In genomic region chr17:74315445-74316308, GRCm38 (mm10) we compare ENCODE assay signal across 8 mouse cellular contexts. TPM values are rescaled to one million over a fixed set of nuclear protein-coding genes. Genes with fewer than 3 reads are reported as not detected.
DNase-seq lines count a peak whose midpoint lies in the region; ATAC-seq and TF ChIP-seq lines count a peak whose summit lies in the region.

No protein-coding gene starts in this region.

- no peaks in the 10 kb centered on the region; the same call in 1 of the 2 replicates for H3K9me3 ChIP-seq in heart, embryonic 12.5 days (replicated peaks)
- H3K9me3 ChIP-seq in G1E (replicated peaks): no peaks in the 10 kb centered on the region
- H3K9me3 ChIP-seq in hindbrain, embryonic 10.5 days: no peaks in the 10 kb centered on the region
- H3K9me3 ChIP-seq in midbrain, embryonic 10.5 days (replicated peaks): no peaks in the 10 kb centered on the region

- H3K4me2 ChIP-seq in heart, embryonic 12.5 days: peak overlapping the region; percentile 80

- ATAC-seq in heart, embryonic 12.5 days (ENCODE audit: insufficient number of reproducible peaks, low FRiP score): peak; percentile 83; the same call in 1 of the 2 replicates
- peak; percentile 25; the same call in 1 of the 2 replicates for ATAC-seq in G1E (ENCODE audit: extremely low read depth, insufficient number of reproducible peaks, low FRiP score, poor library complexity, severe bottlenecking)

- DNase-seq in heart, postnatal 14 days: no peak
- no peak for DNase-seq in G1E (ENCODE audit: low spot score)
- no peak for DNase-seq in hindbrain, embryonic 10.5 days (ENCODE audit: low spot score)
- DNase-seq in midbrain, embryonic 10.5 days (ENCODE audit: low spot score): no peak
- no peak for DNase-seq in spleen, postnatal 10 days (ENCODE audit: low spot score in 2 of 2)
- DNase-seq in Muller cell, postnatal 12 days (ENCODE audit: inconsistent ontology term): no peak
- no peak for DNase-seq in layer of hippocampus, adult 9-10 months (ENCODE audit: low spot score)

- WGBS in heart, embryonic 12.5 days: under 1% methylated on average over 45 of the region's 45 CpGs
- WGBS in hindbrain, embryonic 10.5 days: under 1% methylated on average over 45 of the region's 45 CpGs
- under 1% methylated on average over 45 of the region's 45 CpGs for WGBS in midbrain, embryonic 10.5 days

- TF ChIP-seq CTCF in G1E (IDR thresholded peaks at IDR 0.05; ENCODE audit: low read depth, low read length): no peak

- intact Hi-C loops in heart, postnatal 14 days (cut with DNase I): loop anchor here (2.0 to 5.0 kb wide), 2 partner anchors 19 to 82 kb away; partner anchors contain the start of gene Slc30a6

- H3K4me3 ChIP-seq in heart, embryonic 12.5 days: peak overlapping the region; percentile 93
- H3K4me3 ChIP-seq in G1E (ENCODE audit: low read depth, low read length): peak overlapping the region; percentile 91
- H3K4me3 ChIP-seq in hindbrain, embryonic 10.5 days: peak overlapping the region; percentile 87
- H3K4me3 ChIP-seq in midbrain, embryonic 10.5 days: peak overlapping the region; percentile 90

- peaks cover 9% of the 10 kb centered on the region; the same call in 1 of the 2 replicates for H3K4me1 ChIP-seq in heart, embryonic 12.5 days (replicated peaks)
- H3K4me1 ChIP-seq in G1E (ENCODE audit: insufficient read depth, low read depth, low read length): peaks cover 21% of the 10 kb centered on the region
- peaks cover 19% of the 10 kb centered on the region for H3K4me1 ChIP-seq in hindbrain, embryonic 10.5 days (replicated peaks)
- H3K4me1 ChIP-seq in midbrain, embryonic 10.5 days: peaks cover 18% of the 10 kb centered on the region

- H3K9ac ChIP-seq in heart, embryonic 12.5 days: peak overlapping the region; percentile 86

- peak overlapping the region; percentile 94 for H3K27ac ChIP-seq in heart, embryonic 12.5 days (ENCODE audit: poor library complexity, severe bottlenecking)
- H3K27ac ChIP-seq in hindbrain, embryonic 10.5 days: peak overlapping the region; percentile 96
- H3K27ac ChIP-seq in midbrain, embryonic 10.5 days (replicated peaks): peak overlapping the region; percentile 95

- peaks cover 19% of the 10 kb centered on the region for H3K36me3 ChIP-seq in heart, embryonic 12.5 days
- peaks cover 24% of the 10 kb centered on the region for H3K36me3 ChIP-seq in G1E (replicated peaks)
- peaks cover 37% of the 10 kb centered on the region for H3K36me3 ChIP-seq in hindbrain, embryonic 10.5 days
- H3K36me3 ChIP-seq in midbrain, embryonic 10.5 days: peaks cover 36% of the 10 kb centered on the region

- no peaks in the 10 kb centered on the region for H3K27me3 ChIP-seq in heart, embryonic 12.5 days (replicated peaks)
- H3K27me3 ChIP-seq in G1E (ENCODE audit: insufficient read depth, low read length): no peaks in the 10 kb centered on the region
- H3K27me3 ChIP-seq in hindbrain, embryonic 10.5 days (ENCODE audit: insufficient read depth, poor library complexity, severe bottlenecking): no peaks in the 10 kb centered on the region
- H3K27me3 ChIP-seq in midbrain, embryonic 10.5 days (ENCODE audit: low read depth, poor library complexity, severe bottlenecking): no peaks in the 10 kb centered on the region

RNA-seq across cellular contexts. Expression of gene Dpy30, which starts 8.1 kb away (rescaled TPM):
- polyA plus RNA-seq in heart, embryonic 12.5 days (2016; fragmentation: Nextera tagmentation; extraction: Ambion mirVana): 202 and 205 TPM in 2 replicates
- total RNA-seq in heart, postnatal 14 days (2021): 10 to 100 TPM; 50.1 to 51.6 TPM
- total RNA-seq in G1E (2014; fragmentation: Nextera tagmentation): 92.3 and 106 TPM in 2 replicates
- total RNA-seq in G1E (2017): 128 and 130 TPM in 2 replicates
- 67.8 and 76.2 TPM in 2 replicates for polyA plus RNA-seq in G1E (2012)
- polyA plus RNA-seq in hindbrain, embryonic 10.5 days (2016; fragmentation: Nextera tagmentation; extraction: Ambion mirVana): 266 and 284 TPM in 2 replicates
- polyA plus RNA-seq in midbrain, embryonic 10.5 days (2016; fragmentation: Nextera tagmentation; extraction: Ambion mirVana): 279 and 306 TPM in 2 replicates

RNA-seq across cellular contexts. Expression of gene Memo1, which starts 20.4 kb away (rescaled TPM):
- 66.1 and 66.9 TPM in 2 replicates for polyA plus RNA-seq in heart, embryonic 12.5 days (2016; fragmentation: Nextera tagmentation; extraction: Ambion mirVana)
- 10 to 100 TPM; 62.6 to 68.7 TPM for total RNA-seq in heart, postnatal 14 days (2021)
- total RNA-seq in G1E (2014; fragmentation: Nextera tagmentation) (88.7 and 110 TPM in 2 replicates), G1E (2017) (194 and 216 TPM in 2 replicates)
- polyA plus RNA-seq in G1E (2012): 61.6 and 76.8 TPM in 2 replicates
- polyA plus RNA-seq in hindbrain, embryonic 10.5 days (2016; fragmentation: Nextera tagmentation; extraction: Ambion mirVana): 76.8 and 86.9 TPM in 2 replicates
- 92.2 and 99.8 TPM in 2 replicates for polyA plus RNA-seq in midbrain, embryonic 10.5 days (2016; fragmentation: Nextera tagmentation; extraction: Ambion mirVana)

RNA-seq across cellular contexts. Expression of gene Spast, which starts 23.1 kb away (rescaled TPM):
- 19.1 and 20.2 TPM in 2 replicates for polyA plus RNA-seq in heart, embryonic 12.5 days (2016; fragmentation: Nextera tagmentation; extraction: Ambion mirVana)
- total RNA-seq in heart, postnatal 14 days (2021): 10 to 100 TPM; 29.3 to 33.2 TPM
- total RNA-seq in G1E (2014; fragmentation: Nextera tagmentation) (31.2 and 31.6 TPM in 2 replicates), G1E (2017) (33.9 and 41.2 TPM in 2 replicates)
- polyA plus RNA-seq in G1E (2012): 7.9 and 10.4 TPM in 2 replicates
- 16.4 and 16.8 TPM in 2 replicates for polyA plus RNA-seq in hindbrain, embryonic 10.5 days (2016; fragmentation: Nextera tagmentation; extraction: Ambion mirVana)
- 12.8 and 15.2 TPM in 2 replicates for polyA plus RNA-seq in midbrain, embryonic 10.5 days (2016; fragmentation: Nextera tagmentation; extraction: Ambion mirVana)
